Mouse (Mus musculus) intestine, embryonic 15.5 days (tissue): Measurements from ENCODE around the gene Trim29. TPM values are rescaled to one million over a fixed set of nuclear protein-coding genes. Genes with fewer than 3 reads are reported as not detected.

Experiments
- ATAC-seq: fragments of 200-750 bp; cut with Nextera tagmentation; 2 replicates; pipeline ENCODE4 v1.8.0; 2017; ENCODE audit warnings: moderate TSS enrichment, moderate library complexity
- H3K27ac ChIP-seq: fragments of 300-500 bp; sonication (generic); 2 replicates; pipeline ENCODE4 v1.5.1; 2015; ENCODE audit warnings: mild to moderate bottlenecking, inconsistent platforms
- H3K27me3 ChIP-seq: fragments of 300-500 bp; sonication (generic); replicated peaks from 2 replicates; pipeline ENCODE4 v1.6.1; 2015; ENCODE audit warnings: inconsistent platforms
- H3K36me3 ChIP-seq: fragments of 300-500 bp; sonication (generic); 2 replicates; pipeline ENCODE4 v1.6.1; 2015; ENCODE audit warnings: inconsistent platforms
- H3K4me1 ChIP-seq: fragments of 300-500 bp; sonication (generic); replicated peaks from 2 replicates; pipeline ENCODE4 v1.6.1; 2015; ENCODE audit warnings: inconsistent platforms
- H3K4me2 ChIP-seq: fragments of 300-500 bp; sonication (generic); replicated peaks from 2 replicates; pipeline ENCODE4 v1.6.1; 2015; ENCODE audit warnings: mild to moderate bottlenecking, inconsistent platforms
- H3K4me3 ChIP-seq: fragments of 300-500 bp; sonication (generic); replicated peaks from 2 replicates; pipeline ENCODE4 v1.5.1; 2015; ENCODE audit warnings: inconsistent platforms
- H3K9ac ChIP-seq: fragments of 300-500 bp; sonication (generic); 2 replicates; pipeline ENCODE4 v1.6.1; 2015; ENCODE audit warnings: inconsistent platforms
- H3K9me3 ChIP-seq: fragments of 300-500 bp; sonication (generic); 2 replicates; pipeline ENCODE4 v1.6.1; 2016; ENCODE audit warnings: inconsistent platforms
- WGBS: fragments of 180-500 bp; shearing (Covaris S2); methylation state at CpG from one replicate; pipeline ENCODE4 v1.1.7; 2015; 5-methylcytosine and 5-hydroxymethylcytosine counted together
- polyA plus RNA-seq: library from polyadenylated mRNA; unstranded; fragments of >200 nt; fragmentation: Nextera tagmentation; extraction: Ambion mirVana; gene quantifications from 2 replicates; pipeline ENCODE4 v1.2.1, GENCODE M21; 2015

Trim29 gene
- polyA plus RNA-seq, 1 experiment from 2014 or later = 1.7 TPM

GRCm38 (mm10) chr9:43273735-43274134, 36.9 kb upstream of the Trim29 start:
- H3K9ac ChIP-seq = no peak overlapping the region
- peak; percentile 40; the same call in 1 of the 2 replicates for ATAC-seq
- peaks cover 13% of the 10 kb centered on the region for H3K4me1 ChIP-seq
- H3K27ac ChIP-seq = 0 out of 2 replicates have a peak overlapping the region, but pooled peaks have one; percentile 9
- H3K27me3 ChIP-seq = peaks cover 10% of the 10 kb centered on the region; the same call in 1 of the 2 replicates
- no peak overlapping the region for H3K4me3 ChIP-seq
- WGBS = 64% methylated on average over 9 of the region's 9 CpGs
- H3K9me3 ChIP-seq = no peaks in the 10 kb centered on the region
- no peak overlapping the region for H3K4me2 ChIP-seq
- H3K36me3 ChIP-seq = no peaks in the 10 kb centered on the region

DNA sequence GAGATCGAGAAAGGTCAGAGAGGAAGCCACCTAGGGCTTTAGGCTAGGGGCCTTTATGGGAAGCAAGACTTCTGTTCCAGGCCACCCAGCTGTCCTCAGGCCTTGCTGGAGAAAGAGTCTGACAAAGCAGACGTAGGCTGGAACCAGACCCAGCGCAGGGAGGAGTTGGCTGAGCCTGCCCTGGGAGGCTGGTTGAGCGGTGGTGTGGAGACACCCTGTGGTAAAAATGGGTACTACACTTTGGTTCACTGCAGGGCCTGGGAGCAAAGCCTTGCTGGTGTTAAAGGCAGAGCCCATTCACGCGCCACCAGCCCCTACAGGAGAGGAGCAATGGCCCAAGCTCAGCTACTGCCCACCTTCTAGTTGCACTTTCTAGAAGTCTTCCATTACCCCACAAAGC, 26.4 kb upstream of the Trim29 start:
- no peaks in the 10 kb centered on the region for H3K9me3 ChIP-seq
- 0 out of 2 replicates have a peak, but pooled peaks cover 3% of the 10 kb centered on the region for H3K4me1 ChIP-seq
- peak; percentile 89 for ATAC-seq
- WGBS = 9% methylated on average over 6 of the region's 6 CpGs
- H3K4me3 ChIP-seq = no peak overlapping the region
- H3K27ac ChIP-seq = no peak overlapping the region
- no peak overlapping the region for H3K9ac ChIP-seq
- no peaks in the 10 kb centered on the region for H3K27me3 ChIP-seq
- H3K4me2 ChIP-seq = no peak overlapping the region
- H3K36me3 ChIP-seq = no peaks in the 10 kb centered on the region

- Histone ChIP-seq H3K9ac (no peak overlapping the region), H3K4me3 (no peak overlapping the region), H3K4me1 (0 out of 2 replicates have a peak, but pooled peaks cover 3% of the 10 kb centered on the region), H3K27ac (no peak overlapping the region), H3K4me2 (no peak overlapping the region), H3K36me3 (no peaks in the 10 kb centered on the region), H3K27me3 (no peaks in the 10 kb centered on the region), H3K9me3 (no peaks in the 10 kb centered on the region)
- WGBS = 83% methylated on average over 4 of the region's 4 CpGs
- ATAC-seq = no peak
Observed at GRCm38 (mm10) chr9:43285281-43285680, 25.4 kb upstream of the Trim29 start.

- WGBS = 4% methylated on average over 20 of the region's 20 CpGs
- H3K4me2 ChIP-seq = peak overlapping the region; percentile 18; the same call in 1 of the 2 replicates
Observed at GRCm38 (mm10) chr9:43286870-43287269, 23.8 kb upstream of the Trim29 start.

GRCm38 (mm10) chr9:43293058-43293457, 17.6 kb upstream of the Trim29 start:
- no peaks in the 10 kb centered on the region for H3K9me3 ChIP-seq
- H3K4me3 ChIP-seq = no peak overlapping the region
- H3K27ac ChIP-seq = no peak overlapping the region
- no peaks in the 10 kb centered on the region for H3K27me3 ChIP-seq
- ATAC-seq = no peak
- no peaks in the 10 kb centered on the region for H3K36me3 ChIP-seq
- H3K4me1 ChIP-seq = no peaks in the 10 kb centered on the region
- no peak overlapping the region for H3K9ac ChIP-seq
- WGBS = 82% methylated on average over 6 of the region's 6 CpGs
- no peak overlapping the region for H3K4me2 ChIP-seq

More at GRCm38 (mm10) chr9:43286870-43287269, 23.8 kb upstream of the Trim29 start:
- 0 out of 2 replicates have a peak, but pooled peaks cover 3% of the 10 kb centered on the region for H3K4me1 ChIP-seq
- no peak overlapping the region for H3K9ac ChIP-seq
- H3K27me3 ChIP-seq = no peaks in the 10 kb centered on the region
- no peaks in the 10 kb centered on the region for H3K9me3 ChIP-seq
- H3K27ac ChIP-seq = no peak overlapping the region
- ATAC-seq = peak; percentile 32; the same call in 1 of the 2 replicates
- no peak overlapping the region for H3K4me3 ChIP-seq
- no peaks in the 10 kb centered on the region for H3K36me3 ChIP-seq

GRCm38 (mm10) chr9:43300394-43300793, 10.3 kb upstream of the Trim29 start:
- no peaks in the 10 kb centered on the region for H3K36me3 ChIP-seq
- H3K9ac ChIP-seq = no peak overlapping the region
- no peak overlapping the region for H3K4me3 ChIP-seq
- no peak overlapping the region for H3K27ac ChIP-seq
- no peaks in the 10 kb centered on the region for H3K27me3 ChIP-seq
- 34% methylated on average over 10 of the region's 10 CpGs for whole genome bisulfite sequencing
- no peaks in the 10 kb centered on the region for H3K4me1 ChIP-seq
- ATAC-seq = no peak
- no peaks in the 10 kb centered on the region for H3K9me3 ChIP-seq
- H3K4me2 ChIP-seq = no peak overlapping the region

GRCm38 (mm10) chr9:43302989-43303388, 7.7 kb upstream of the Trim29 start:
- ATAC-seq = no peak
- no peak overlapping the region for H3K4me2 ChIP-seq
- no peak overlapping the region for H3K9ac ChIP-seq
- no peak overlapping the region for H3K4me3 ChIP-seq
- 61% methylated on average over 4 of the region's 4 CpGs for WGBS
- H3K36me3 ChIP-seq = no peaks in the 10 kb centered on the region
- H3K27me3 ChIP-seq = no peaks in the 10 kb centered on the region
- peaks cover 2% of the 10 kb centered on the region; the same call in 1 of the 2 replicates for H3K4me1 ChIP-seq
- no peak overlapping the region for H3K27ac ChIP-seq
- no peaks in the 10 kb centered on the region for H3K9me3 ChIP-seq

GRCm38 (mm10) chr9:43305882-43306281, 4.8 kb upstream of the Trim29 start:
- WGBS = 30% methylated on average over 6 of the region's 6 CpGs
- no peak overlapping the region for H3K4me3 ChIP-seq
- no peaks in the 10 kb centered on the region for H3K36me3 ChIP-seq
- no peaks in the 10 kb centered on the region for H3K27me3 ChIP-seq
- H3K4me2 ChIP-seq = no peak overlapping the region
- peak; percentile 53; the same call in 1 of the 2 replicates for ATAC-seq
- no peak overlapping the region for H3K9ac ChIP-seq
- no peak overlapping the region for H3K27ac ChIP-seq
- peaks cover 5% of the 10 kb centered on the region; the same call in 1 of the 2 replicates for H3K4me1 ChIP-seq
- H3K9me3 ChIP-seq = no peaks in the 10 kb centered on the region

DNA sequence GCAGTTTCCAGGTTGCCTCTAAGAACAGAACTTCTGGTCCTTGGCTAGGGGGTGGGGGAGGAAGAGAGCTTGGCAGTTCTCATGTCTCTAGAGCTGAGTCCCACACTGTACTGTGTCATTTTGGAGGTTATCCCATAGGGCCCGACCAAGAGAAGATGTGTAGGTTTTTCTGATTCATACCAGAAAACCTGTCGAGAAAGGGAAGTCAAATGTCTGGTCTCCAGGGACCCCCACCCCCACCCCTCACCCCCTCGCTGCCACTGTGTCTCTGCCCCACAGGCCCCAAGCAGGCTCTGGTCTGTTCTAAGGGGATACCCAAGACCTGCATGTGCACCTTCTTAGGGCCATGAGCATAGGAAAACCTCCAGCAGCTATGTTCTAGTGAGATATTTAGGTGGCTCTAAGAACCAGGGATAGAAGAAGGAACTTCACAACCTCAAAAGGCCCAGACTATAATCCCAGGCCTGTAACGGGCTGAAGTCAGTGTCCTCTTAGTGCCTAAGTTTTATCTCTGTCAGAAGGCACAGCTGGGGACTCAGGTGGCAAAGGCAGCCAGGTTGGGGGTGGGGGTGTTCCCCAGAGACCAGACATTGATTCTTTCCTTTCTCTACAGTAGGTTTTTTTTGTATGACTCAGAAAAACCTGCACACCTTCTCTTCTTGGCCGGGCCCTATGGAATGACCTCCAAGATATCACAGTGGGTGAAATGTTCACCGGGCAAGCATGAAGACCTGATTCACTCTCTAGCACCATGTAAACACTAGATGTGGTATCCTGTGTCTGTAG, 1.4 kb upstream of the Trim29 start:
- Histone ChIP-seq H3K4me1 (peaks cover 6% of the 10 kb centered on the region; the same call in 1 of the 2 replicates), H3K4me3 (no peak overlapping the region), H3K27me3 (no peaks in the 10 kb centered on the region), H3K27ac (no peak overlapping the region), H3K9me3 (no peaks in the 10 kb centered on the region), H3K9ac (no peak overlapping the region), H3K4me2 (no peak overlapping the region), H3K36me3 (no peaks in the 10 kb centered on the region)
- 87% methylated on average over 6 of the region's 6 CpGs for WGBS
- no peak for ATAC-seq

DNA sequence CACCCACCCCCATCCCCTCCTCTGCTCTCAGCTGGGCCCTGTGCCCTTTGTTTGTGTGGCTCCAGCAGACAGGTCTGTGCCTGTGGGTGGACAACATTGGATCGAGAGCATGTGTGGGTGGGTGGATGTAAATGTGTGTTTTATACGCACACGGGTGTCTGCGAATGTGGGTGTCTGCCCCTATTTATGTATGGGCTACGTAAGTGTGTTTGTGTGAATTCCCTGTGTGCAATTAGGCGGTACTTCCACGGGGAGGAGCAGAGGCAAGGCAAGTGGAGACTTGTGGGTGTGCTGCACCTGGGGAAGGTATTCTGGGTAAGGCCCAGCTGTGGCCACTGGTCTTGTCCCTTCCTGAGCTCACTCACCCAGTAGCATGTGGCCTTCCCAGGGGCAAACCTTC, 1.5 kb downstream of the Trim29 start:
- H3K4me1 ChIP-seq = 0 out of 2 replicates have a peak, but pooled peaks cover 4% of the 10 kb centered on the region
- H3K9ac ChIP-seq = no peak overlapping the region
- no peaks in the 10 kb centered on the region for H3K9me3 ChIP-seq
- H3K27ac ChIP-seq = no peak overlapping the region
- H3K36me3 ChIP-seq = no peaks in the 10 kb centered on the region
- H3K4me2 ChIP-seq = no peak overlapping the region
- no peak overlapping the region for H3K4me3 ChIP-seq
- ATAC-seq = no peak
- no peaks in the 10 kb centered on the region for H3K27me3 ChIP-seq
- WGBS = 72% methylated on average over 7 of the region's 7 CpGs

DNA sequence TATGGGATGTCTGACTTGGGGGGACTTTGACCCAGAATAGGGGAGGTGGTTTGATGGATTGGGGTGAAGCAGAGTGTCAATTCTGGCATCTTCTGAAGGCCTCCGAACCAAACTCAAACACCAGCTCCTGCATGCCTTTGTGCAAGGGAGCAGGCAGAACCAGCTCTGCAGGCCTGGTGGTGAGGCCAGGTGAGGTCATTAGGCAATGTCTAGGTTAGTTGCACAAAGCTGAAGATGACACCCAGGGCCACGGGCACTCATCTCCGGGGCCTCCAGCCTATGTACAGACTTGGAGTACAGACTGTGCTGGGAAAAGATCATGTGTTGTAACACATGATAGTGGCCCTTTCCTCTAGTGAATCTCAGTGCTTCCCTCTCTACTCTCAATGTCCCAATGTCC, 3.2 kb downstream of the Trim29 start:
- no peak overlapping the region for H3K4me3 ChIP-seq
- H3K27ac ChIP-seq = no peak overlapping the region

DNA sequence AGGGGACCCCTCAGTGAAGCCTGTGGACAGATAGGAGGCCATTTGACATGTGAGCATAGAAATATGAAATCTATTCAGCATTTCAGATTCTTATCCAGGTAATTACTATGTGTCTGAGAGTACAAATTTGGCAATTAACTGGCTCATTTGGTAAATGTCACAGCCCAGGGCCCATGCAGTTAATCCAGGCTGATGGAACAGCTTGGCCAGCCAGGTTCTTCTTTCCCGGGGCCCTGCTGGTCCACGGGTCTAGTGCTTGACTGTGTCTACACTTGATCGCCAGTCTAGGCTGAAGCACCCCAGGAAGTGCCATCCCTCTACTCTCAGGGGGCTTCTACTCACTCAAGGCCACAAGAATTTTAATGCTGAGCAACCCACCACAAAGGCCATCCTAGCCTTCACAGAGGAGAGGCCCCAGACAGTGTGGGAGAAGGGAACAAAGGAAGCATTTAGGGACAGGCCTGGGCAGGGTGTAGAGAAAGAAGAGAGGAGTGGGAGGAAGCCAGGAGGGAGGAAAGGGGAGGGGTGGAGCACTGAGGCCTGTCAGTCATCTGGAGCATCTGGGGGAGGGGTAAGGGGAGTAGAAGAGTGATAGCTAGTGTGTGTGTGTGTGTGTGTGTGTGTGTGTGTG, 4.8 kb downstream of the Trim29 start:
- WGBS = 74% methylated on average over 3 of the region's 3 CpGs
- no peak overlapping the region for H3K4me3 ChIP-seq
- H3K27ac ChIP-seq = no peak overlapping the region

More for the DNA sequence above, 3.2 kb downstream of the Trim29 start:
- H3K36me3 ChIP-seq = no peaks in the 10 kb centered on the region
- WGBS = 66% methylated on average over 3 of the region's 3 CpGs
- H3K9me3 ChIP-seq = no peaks in the 10 kb centered on the region
- 0 out of 2 replicates have a peak, but pooled peaks cover 4% of the 10 kb centered on the region for H3K4me1 ChIP-seq
- H3K9ac ChIP-seq = no peak overlapping the region
- no peak overlapping the region for H3K4me2 ChIP-seq
- ATAC-seq = no peak
- H3K27me3 ChIP-seq = no peaks in the 10 kb centered on the region

More for the DNA sequence above, 4.8 kb downstream of the Trim29 start:
- Histone ChIP-seq H3K9ac (no peak overlapping the region), H3K4me2 (no peak overlapping the region), H3K27me3 (no peaks in the 10 kb centered on the region), H3K4me1 (0 out of 2 replicates have a peak, but pooled peaks cover 4% of the 10 kb centered on the region), H3K9me3 (no peaks in the 10 kb centered on the region), H3K36me3 (no peaks in the 10 kb centered on the region)
- no peak for ATAC-seq
